Mouse (Mus musculus) cerebellum, adult 9-11 months (tissue): ENCODE measurements around the gene Phf21a.

Experiments
- DNase-seq: peaks from one replicate; pipeline ENCODE4 v3.0.0; 2022

Phf21a gene

GRCm38 (mm10) chr2:92092817-92093216 lies at the start of gene Phf21a:
TSS of gene Phf21a (plus strand) at chr2:92093117.
- DNase-seq: no peak

DNA sequence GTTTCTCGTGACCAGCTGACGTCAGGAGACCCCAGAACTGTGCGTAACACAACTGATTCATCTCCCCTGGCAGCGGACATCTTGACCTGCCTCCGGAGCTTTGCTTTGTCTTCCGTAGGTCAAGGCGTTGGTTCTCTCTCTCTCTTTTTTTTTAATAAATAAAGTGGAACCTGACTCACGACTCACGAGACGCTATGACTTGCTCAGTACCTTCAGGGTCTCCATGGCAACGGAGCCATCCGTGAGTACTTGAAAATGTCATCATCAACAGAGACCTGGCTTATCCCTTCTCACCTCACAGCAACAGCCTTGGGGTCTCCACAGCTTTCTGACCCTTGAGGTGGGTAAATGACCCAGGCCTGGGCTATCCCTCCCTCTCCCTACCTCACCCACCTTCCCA lies 49.6 kb upstream of the Phf21a start:
- no peak for DNase-seq

DNA sequence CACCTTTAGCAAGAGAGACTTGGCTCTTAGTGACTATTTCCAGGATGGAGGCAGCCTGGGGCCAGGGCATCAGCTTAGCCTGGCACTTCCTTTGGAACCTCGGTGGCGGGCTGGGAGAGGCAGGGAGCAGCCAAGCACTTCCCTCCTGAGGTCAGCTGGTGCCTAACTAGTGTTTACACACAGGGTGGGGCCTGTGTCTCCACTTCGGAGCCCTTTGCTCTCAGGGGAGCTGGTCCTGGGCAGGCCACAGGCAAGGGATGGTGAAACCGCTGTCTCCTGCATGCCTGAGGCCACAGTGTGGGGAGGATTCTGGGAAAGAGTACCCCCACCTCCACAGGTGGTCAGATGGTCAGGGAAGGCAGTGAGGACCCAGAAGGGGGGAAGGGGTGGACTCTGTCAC lies 45.3 kb upstream of the Phf21a start:
- no peak for DNase-seq

DNA sequence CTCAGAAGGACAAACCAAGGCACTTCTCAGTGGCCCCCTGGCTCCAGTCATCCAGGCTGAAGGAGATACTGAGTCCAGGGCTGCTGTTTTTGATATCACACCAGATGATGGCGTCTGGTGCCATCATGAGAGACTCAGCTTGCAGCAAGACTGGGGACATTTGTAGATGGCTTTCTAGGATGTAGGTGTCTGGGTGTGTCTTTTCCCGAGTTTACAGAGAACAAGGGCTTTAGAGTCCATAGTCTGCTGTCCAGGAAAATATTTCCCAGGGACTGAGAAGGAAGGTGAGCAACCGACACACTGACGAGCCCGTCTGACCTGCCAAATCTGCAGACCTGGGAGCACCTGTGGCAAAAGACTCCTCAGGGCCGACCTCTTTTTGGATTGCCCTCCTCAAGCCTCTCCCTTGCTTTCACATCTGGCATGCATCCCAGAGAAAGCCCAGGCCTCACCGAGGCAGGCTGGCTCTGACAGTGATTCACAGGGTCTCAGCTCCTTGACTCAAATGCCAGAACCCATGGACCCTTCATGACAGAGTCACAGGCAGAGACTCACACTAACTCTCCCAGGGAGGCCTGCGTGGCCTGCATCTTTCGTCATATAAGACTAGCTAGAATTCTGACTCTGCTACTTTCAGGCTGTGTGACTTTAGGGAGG lies 44.8 kb upstream of the Phf21a start:
- DNase-seq: no peak

DNA sequence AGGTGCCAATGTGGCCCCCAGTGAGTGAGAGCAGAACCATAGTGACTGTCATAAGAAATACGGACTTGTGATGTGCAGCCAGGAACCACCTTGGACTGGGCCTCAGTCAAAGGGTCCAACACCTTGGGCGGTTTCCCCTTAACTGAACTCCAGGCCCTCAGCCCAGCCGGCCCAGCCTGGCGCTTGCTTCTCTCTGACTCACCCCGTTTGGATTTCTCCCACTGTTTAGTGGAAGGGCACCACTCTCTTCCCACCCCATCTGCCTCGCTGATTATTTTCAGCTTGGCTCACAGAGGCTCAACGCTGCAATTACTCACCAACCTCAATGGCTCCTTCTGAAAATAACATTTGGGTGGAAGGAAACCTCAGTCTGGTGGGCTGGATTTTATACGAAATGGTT lies 40.7 kb upstream of the Phf21a start:
- no peak for DNase-seq

DNA sequence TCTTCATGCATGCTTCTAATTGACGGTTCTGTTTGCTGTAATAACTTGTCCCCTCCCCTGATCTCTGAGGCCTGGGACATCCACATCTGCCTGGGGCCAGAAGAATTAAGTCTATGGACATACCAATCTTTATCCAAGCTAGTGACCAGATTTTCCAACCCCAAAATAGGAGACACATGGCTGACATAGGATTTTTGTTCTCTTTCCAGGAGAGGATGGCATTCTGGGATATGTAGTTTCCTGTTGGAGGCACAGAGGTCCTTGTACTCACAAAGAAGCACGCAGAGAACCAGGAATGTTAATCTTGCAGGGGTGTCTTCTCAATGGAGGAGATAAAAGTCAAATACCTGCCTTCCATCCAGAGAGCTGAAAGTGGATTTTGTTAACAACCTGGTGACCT lies 40.2 kb upstream of the Phf21a start:
- DNase-seq: peak; percentile 21

DNA sequence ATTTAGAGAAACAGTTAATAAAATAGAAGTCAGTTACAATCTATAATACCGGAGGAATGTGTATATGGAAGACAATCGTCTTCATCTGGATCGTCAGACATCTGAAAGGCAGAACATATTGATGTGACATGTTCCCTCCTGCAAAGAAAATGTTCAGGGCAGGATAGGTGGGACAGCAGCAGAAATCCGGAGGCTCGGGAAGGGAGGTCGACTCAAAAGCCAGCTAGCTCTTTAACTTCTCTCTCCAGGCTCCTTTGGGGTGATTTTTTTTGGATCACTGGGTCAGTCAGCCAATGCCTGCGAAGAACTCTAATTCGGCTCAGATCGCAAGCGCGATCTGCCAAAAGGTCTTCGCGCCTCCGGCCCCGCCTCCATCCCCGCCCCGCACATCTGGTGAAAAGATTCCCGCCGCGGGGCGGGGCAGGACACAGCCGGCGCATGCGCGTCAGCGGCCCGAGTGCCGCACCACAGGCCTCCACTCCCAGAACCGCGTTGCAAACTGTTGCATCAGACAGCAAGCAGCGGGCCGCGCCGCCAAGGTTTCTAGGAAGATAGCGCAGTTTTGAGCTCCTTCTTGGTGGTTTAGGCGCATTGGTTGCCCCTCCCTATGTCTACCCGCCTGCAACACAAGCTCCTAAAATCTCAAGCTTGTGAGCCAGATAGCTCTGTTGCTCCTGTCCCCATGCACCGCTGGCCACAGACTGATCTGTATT lies 37.7 kb upstream of the Phf21a start:
- DNase-seq: peak; percentile 87

DNA sequence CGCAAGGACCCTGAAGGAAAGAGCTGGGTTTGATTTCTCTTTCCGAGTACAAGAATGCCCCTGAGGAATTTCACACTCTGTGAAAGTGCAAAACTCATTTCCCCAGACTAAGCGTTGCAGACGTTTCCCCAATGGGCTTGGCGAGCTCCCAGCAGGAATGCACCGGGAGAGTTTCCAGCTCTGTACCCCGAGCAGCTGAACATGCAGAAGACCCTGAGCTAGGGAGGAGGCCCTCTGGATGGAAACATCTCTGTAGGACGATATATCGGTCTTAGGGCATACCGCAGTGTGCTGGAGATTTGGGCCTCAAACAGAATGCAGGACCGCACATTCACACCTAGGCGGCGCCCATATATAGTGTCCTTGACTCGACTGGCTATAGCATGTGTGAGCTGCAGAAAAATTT lies 37.1 kb upstream of the Phf21a start:
- DNase-seq: peak; percentile 73

DNA sequence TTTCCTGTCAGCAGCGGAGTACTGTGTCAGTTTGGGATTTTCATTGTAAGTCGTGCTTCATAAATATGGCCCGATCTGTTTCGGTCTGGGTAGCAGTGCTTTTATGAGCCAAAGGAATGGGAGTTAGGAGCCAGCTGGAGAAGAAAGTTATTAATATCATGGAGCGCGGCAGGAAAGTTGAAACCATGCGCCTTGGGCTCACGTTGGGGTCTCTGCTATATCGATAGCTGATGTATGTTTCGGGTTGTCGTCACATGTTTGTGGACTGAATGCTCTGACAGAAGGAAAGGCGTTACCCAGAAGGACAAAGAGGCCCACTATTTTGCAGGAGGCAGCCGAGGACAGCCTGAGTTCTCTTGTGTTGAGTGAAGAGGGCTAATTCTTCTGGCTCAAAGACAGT lies 36.2 kb upstream of the Phf21a start:
- DNase-seq: peak; percentile 33

GRCm38 (mm10) chr2:92058469-92058868 lies 34.4 kb upstream of the Phf21a start:
- DNase-seq: peak; percentile 96

DNA sequence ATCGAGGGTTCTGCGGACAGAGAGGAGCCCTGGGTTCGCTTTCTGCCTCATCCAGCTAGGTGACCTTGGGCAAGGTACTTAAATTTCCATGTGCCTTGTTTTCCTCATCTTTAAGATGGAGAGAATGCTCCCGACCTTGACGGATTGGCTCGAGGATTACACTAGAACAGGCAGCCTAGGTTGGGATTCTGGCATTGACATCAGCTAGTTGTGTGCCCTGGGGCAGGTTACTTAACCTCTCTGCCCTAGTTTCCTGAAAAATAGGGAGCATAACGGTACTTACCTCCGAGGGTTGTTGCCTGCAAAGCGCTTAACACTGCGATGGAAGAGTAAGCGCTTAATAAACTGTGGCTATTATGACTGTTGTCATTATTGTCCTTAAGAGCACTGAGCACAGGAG lies 34.0 kb upstream of the Phf21a start:
- DNase-seq: no peak

DNA sequence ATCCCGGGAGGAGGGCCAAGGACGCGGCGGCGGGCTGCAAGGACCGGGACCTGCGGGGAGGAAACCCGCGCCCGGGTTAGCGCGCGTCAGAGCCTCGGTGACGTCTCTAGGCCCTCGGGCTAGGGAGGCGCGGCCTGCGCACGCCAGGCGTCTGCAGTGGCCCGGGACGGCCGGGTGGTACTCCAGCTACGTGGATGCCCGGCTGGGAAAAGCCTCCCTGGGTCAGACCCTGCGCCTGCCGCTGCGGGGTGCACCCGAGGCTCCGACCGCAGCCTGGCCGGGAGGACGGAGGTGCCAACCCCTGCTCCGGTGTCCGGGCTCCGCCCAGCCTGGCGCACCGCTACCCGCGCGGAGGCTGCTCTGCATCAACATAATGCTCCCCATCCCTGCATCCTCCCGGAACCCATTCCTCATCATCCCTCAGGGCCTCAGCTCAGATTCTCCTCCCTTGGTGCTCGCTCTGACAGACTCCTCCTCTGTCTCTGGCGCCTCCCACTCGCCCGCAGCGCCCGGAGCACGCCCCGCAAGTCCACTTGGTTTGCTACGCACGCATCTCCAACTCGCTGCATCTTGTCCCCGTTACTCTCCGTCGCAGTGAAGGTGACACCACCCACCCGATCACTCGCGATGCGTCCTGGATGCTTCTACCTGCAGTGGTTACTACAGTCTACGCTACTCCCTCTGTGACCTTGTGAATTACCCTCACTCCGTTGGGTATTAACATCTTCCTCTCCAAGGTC lies 33.3 kb upstream of the Phf21a start:
- DNase-seq: peak; percentile 92

- peak; percentile 72 for DNase-seq
Measured at GRCm38 (mm10) chr2:92060291-92060690, 32.6 kb upstream of the Phf21a start.

DNA sequence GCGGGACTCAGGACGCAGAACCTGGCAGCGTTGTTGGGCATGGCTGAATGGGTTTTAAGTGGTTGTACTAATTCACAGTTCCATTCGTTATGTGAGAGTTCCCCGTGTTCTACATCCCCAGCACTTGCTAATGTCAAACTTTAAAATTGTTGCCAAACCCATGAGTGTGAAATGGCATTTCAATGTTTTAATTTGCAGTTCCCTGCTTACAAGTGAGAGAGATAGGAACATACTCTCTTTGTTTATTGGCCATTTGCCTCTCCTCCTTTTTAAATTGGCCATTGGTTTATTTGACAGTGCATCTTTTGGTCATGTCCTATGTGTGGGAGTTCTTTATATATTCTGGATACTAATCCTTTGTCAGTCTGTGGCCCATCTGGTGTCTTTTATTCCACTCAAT lies 31.6 kb upstream of the Phf21a start:
- no peak for DNase-seq

GRCm38 (mm10) chr2:92063106-92063505 lies 29.8 kb upstream of the Phf21a start:
- DNase-seq: no peak

DNA sequence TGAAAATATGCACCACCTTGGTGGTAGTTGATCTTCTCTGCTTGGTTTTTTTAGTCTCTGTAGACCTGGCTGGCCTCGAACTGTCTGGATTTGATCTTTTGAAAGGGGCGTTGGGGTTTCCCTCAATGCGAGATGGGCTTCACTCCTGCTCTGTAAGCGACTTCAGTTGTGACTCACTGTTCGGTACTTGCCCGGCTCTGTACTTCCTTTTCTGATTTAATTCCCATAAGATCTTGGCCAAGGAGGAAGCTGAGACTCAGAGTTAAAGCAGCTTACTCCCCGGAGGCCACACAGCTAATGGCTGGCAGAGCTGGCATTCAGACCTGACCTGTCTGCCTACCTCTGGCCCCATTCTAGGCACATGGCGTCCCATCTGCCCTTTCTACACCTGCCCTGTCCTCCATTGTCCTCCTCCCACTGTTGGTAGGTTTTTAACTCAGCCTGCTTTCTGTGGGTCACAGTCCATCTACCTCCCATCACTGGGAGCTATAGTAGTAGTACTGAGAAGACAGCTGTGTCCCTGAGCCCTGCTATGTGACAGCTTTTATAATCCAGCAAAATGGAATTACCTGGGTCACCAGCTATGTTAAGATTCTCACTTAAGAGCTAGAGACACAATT lies 27.5 kb upstream of the Phf21a start:
- no peak for DNase-seq

DNA sequence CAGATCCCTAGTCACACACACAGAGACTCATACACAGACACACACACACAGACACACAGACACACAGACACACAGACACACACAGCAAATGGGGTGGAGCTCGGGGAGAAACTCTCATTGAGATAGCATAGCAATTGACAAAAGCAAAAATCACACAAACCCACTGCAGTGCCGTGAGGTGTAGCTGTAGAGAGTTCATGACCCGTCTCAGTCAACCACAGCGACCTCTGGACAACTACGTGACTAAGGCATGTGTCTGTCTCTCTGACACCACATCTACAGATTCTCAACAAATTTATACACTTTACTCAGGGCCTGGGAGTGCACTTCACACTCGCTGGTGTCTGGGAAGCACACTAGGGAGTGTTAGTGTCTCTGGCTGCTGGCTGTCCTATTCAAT lies 27.0 kb upstream of the Phf21a start:
- DNase-seq: no peak

DNA sequence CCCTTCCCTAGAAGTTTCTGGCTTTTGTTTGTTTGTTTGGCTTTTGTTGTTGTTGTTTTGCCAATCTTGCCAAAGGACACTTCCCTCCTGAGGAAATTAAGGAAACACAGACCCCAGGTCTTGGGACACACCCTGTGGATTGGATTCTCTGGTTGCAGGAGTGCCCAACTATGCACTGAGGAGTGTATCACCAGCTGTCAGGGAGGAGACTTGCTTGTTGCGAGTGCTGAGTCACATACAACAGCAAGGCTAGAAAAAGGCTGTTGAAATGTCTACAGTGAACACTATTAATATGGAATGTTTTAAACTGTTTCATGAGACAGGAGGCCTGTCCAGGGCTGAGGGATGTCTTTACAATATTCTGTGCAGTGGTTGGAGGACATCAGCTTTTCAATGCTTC lies 26.0 kb upstream of the Phf21a start:
- no peak for DNase-seq

DNA sequence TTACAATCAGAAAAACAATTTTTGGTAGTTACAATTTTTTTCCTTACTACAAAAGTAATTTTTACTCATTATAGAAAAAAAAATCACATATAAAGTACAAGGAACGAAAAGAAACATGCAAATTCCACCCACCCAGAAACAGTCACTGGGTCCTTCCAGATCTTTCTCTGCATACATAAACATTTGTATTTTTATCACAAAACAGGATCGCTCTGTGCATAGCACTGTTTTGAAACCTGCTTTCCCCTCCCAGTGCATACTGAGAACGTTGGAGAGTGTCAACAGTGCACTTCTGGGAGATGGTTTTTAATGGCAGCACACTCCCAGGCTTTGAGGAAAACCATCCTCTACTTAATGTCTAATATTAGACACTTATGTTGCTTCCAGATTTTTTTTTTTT lies 25.3 kb upstream of the Phf21a start:
- no peak for DNase-seq

DNA sequence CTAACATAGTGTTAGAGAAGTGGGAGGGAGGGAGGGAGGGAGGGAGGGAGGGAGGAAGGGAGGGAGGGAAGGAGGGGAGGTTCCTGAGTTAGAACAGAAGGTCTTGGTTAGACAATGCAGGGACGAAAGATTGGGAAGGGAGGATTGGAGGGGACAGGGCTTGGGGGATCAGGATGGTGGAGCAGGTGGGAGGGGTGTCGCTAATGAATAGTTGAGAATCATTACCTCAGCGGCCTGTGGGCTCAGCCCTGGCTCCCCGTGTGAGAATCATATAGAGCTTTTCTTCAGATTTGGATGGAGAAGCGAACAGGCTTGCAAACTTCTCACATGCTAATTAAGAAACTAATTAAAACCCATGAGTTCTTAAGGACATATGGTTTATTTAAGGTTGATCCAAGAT lies 23.3 kb upstream of the Phf21a start:
- DNase-seq: no peak

- DNase-seq: no peak
Measured at GRCm38 (mm10) chr2:92071143-92071542, 21.8 kb upstream of the Phf21a start.

GRCm38 (mm10) chr2:92076086-92076692 lies 16.7 kb upstream of the Phf21a start:
- peak; percentile 87 for DNase-seq

GRCm38 (mm10) chr2:92082196-92082595 lies 10.7 kb upstream of the Phf21a start:
- no peak for DNase-seq
